Mouse (Mus musculus) liver, postnatal 0 days (tissue): Measurements from ENCODE around the gene Nup107. TPM values are rescaled to one million over a fixed set of nuclear protein-coding genes. Genes with fewer than 3 reads are reported as not detected.

Experiments used
- ATAC-seq: fragments of 200-750 bp; cut with Nextera tagmentation; 2 replicates; pipeline ENCODE4 v1.8.0; 2017; ENCODE audit warnings: mild to moderate bottlenecking, moderate library complexity
- DNase-seq: peaks from one replicate; pipeline ENCODE4 v3.0.0-alpha.2; 2016
- H3K27ac ChIP-seq: fragments of 300-500 bp; sonication (generic); 2 replicates; pipeline ENCODE4 v1.5.1; 2014; ENCODE audit warnings: antibody characterized with exemption, moderate library complexity, mild to moderate bottlenecking, low read depth
- H3K27me3 ChIP-seq: fragments of 300-500 bp; sonication (generic); 2 replicates; pipeline ENCODE4 v1.6.1; 2014; ENCODE audit warnings: low read length, control low read depth, mixed read lengths; ENCODE audit not compliant: insufficient read depth
- H3K36me3 ChIP-seq: fragments of 300-500 bp; sonication (generic); replicated peaks from 2 replicates; pipeline ENCODE4 v1.6.1; 2014; ENCODE audit warnings: mild to moderate bottlenecking, control low read depth, low read length, moderate library complexity, mixed read lengths; ENCODE audit not compliant: insufficient read depth
- H3K4me1 ChIP-seq: fragments of 300-500 bp; sonication (generic); 2 replicates; pipeline ENCODE4 v1.6.1; 2014; ENCODE audit warnings: antibody characterized with exemption, mild to moderate bottlenecking, control low read depth; ENCODE audit not compliant: insufficient read depth
- H3K4me2 ChIP-seq: fragments of 300-500 bp; sonication (generic); 2 replicates; pipeline ENCODE4 v1.6.1; 2014; ENCODE audit warnings: low read depth, mild to moderate bottlenecking, low read length, moderate library complexity, mixed read lengths
- H3K4me3 ChIP-seq: fragments of 300-500 bp; sonication (generic); 2 replicates; pipeline ENCODE4 v1.5.1; 2014; ENCODE audit warnings: low read depth, low read length
- H3K9ac ChIP-seq: fragments of 300-500 bp; sonication (generic); replicated peaks from 2 replicates; pipeline ENCODE4 v1.6.1; 2014; ENCODE audit warnings: mild to moderate bottlenecking, moderate library complexity
- H3K9me3 ChIP-seq: fragments of 300-500 bp; sonication (generic); 2 replicates; pipeline ENCODE4 v1.6.1; 2016; ENCODE audit warnings: mild to moderate bottlenecking, control low read depth, low read length, mixed read lengths
- CTCF ChIP-seq: sonication (generic); IDR thresholded peaks from 2 replicates; pipeline ENCODE4 v1.5.1; 2016; ENCODE audit warnings: antibody characterized with exemption, low read depth
- EP300 ChIP-seq: IDR thresholded peaks from 2 replicates; pipeline ENCODE4 v1.6.1; 2016; ENCODE audit warnings: antibody characterized with exemption, low read depth, mild to moderate bottlenecking
- WGBS: fragments of 180-500 bp; shearing (Covaris S2); extraction: QIAGEN DNeasy Blood & Tissue Kit; methylation state at CpG from one replicate; pipeline ENCODE4 v1.1.7; 2014; ENCODE audit not compliant: insufficient replicate concordance; 5-methylcytosine and 5-hydroxymethylcytosine counted together
- polyA plus RNA-seq: library from polyadenylated mRNA; unstranded; fragments of >200 nt; fragmentation: Nextera tagmentation; extraction: Ambion mirVana; gene quantifications from 2 replicates; pipeline ENCODE4 v1.2.1, GENCODE M21; 2015

Nup107 gene
- polyA plus RNA-seq, 1 experiment from 2014 or later, result 15.0 TPM

DNA sequence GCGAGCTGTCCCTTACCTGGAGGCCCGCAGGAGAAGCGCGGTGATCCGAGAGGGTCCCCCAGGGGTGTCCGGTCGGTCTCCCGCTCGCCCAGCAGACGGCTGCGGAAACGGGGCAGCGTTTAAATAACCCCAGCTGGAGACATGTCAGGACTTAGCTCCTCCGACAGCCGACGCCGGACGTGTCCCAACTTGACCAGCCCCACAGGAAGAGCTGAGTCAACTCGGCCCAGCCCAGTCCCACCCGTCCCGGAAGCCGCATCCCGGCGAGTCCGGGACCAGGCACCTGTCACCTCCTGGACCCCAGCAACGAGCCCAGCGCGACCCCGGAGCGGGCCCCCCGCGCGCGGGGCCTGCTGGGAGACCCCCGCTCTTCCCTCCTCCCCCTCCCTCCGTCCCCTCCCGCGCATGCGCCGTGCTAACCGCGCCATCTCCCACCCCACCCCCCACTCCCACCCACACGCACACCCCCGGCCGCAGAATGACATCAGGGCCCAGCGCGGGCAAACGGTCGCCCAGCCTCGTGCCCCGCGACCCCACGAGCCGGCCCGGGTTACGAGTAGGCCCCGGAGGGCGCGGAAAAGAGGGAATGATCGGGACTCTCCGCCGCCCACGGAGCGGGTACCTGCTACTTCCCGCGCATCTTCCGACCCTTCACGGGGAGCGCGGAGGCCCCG lies 82.4 kb downstream of the Nup107 start:
- Histone ChIP-seq H3K9ac (peak overlapping the region; percentile 96), H3K27ac (peak overlapping the region; percentile 98), H3K27me3 (no peaks in the 10 kb centered on the region), H3K4me3 (peak overlapping the region; percentile 88), H3K4me1 (peaks cover 23% of the 10 kb centered on the region), H3K9me3 (no peaks in the 10 kb centered on the region), H3K36me3 (peaks cover 27% of the 10 kb centered on the region), H3K4me2 (peak overlapping the region; percentile 72)
- TF ChIP-seq EP300 (no peak), CTCF (no peak)
- ATAC-seq (peak; percentile 71), DNase-seq (peak; percentile 86)
- under 1% methylated on average over 58 of the region's 71 CpGs for WGBS

DNA sequence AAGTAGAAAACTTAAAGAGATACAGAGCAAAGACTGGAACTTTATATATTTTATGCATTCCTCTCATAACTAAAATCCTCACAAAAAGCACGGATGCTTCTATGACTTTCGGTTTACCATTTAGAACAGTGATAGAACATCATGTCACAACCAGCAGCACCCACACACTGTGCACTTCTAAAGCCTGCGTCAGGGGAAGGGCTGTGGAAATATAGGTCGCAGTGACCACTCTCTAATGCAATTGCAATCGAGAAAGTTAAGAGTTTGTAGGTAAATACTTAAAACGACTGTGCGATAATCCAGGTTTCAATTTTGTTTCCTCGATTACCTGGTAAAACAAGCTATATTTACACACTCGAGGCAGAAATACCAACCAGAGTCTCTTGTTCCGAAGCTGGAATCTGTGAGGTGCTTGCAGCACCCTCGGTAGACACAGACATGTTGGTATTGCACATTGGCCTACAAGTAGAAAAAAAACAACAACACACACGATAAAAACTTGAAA lies 83.1 kb downstream of the Nup107 start:
- Histone ChIP-seq H3K9ac (peak overlapping the region; percentile 96), H3K4me2 (peak overlapping the region; percentile 72), H3K9me3 (no peaks in the 10 kb centered on the region), H3K4me1 (peaks cover 23% of the 10 kb centered on the region), H3K27ac (peak overlapping the region; percentile 98), H3K36me3 (peaks cover 30% of the 10 kb centered on the region), H3K4me3 (peak overlapping the region; percentile 88), H3K27me3 (no peaks in the 10 kb centered on the region)
- ATAC-seq (no peak), DNase-seq (no peak)
- no peak for TF ChIP-seq CTCF
- TF ChIP-seq EP300, result no peak
- 17% methylated on average over 12 of the region's 12 CpGs for WGBS

DNA sequence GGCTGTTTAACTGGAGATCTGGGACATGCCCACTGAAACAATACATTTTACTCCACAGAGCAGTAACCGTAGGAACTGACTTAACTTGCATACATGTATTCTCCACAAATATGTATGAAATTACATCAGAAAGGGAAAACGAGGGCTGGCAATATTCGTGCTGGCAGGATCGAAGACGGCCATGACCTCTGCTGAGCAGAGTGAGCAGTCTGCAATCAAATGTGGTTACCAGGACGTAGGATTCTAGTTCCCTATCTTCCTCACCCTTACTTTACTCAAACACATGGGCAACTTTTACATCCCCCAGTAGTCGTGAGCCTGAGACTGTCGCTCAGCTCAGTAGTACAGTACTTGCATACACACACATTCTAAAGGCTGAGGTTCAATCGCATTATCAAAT lies 83.6 kb downstream of the Nup107 start:
- H3K36me3 ChIP-seq, result peaks cover 31% of the 10 kb centered on the region
- H3K9me3 ChIP-seq, result no peaks in the 10 kb centered on the region
- H3K4me1 ChIP-seq, result peaks cover 23% of the 10 kb centered on the region
- H3K27me3 ChIP-seq, result no peaks in the 10 kb centered on the region
- ATAC-seq (no peak), DNase-seq (no peak)
- H3K4me2 ChIP-seq, result peak overlapping the region; percentile 72
- H3K27ac ChIP-seq, result peak overlapping the region; percentile 98; the same call in 1 of the 2 replicates
- TF ChIP-seq EP300, result no peak
- no peak for TF ChIP-seq CTCF
- peak overlapping the region; percentile 88 for H3K4me3 ChIP-seq
- 39% methylated on average over 9 of the region's 9 CpGs for WGBS
- H3K9ac ChIP-seq, result peak overlapping the region; percentile 96

DNA sequence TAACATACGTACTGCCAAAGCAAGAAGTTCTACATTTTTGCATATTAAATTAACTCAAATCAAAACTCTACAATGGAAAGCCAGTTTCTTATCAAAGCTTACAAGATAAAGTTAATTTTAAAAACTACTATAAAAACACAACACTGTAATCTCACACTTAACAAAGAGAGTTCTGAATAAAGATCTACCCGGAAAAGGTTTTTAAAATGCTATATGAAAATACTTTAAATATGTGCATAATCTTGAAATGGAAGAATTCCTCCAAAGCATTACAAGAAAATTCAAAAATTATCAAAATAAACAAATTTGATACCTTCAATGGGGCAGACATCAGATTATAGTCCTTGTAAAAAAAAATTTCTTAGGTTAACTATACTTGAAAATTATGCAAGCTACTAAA lies 84.1 kb downstream of the Nup107 start:
- no peak overlapping the region for H3K9ac ChIP-seq

DNA sequence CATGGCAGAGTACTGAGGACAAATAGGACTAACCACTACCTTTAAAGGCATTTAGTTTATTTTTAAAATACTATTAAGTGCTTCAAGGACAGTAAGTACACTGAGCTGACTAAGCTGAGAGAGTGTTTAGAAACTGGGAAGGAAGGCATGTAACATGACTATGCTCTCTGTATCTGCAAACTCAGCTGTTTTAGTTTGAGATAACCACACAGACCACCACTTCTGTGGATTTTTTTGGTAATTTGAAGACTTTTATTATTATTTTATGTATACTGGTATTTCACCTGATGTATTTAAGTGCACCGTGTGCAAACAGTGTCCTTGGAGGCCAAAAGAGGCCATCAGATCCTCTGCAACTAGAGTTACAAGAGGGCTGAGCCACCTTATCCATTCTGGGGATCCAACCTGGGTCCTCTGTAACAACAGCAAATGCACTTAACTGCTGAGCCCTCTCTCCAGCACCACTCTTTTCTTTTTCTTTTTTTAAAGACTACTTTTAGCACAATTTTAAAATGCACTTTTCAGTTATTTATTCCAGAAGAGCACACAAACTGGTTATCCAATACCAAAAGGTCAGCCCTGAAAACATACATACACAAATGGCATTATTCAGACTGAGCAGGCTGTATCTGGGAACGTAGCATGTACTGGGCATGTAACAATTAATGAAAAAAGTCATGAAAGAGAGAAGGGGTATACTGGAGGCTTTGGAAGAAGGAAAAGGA lies 85.2 kb downstream of the Nup107 start:
- Histone ChIP-seq H3K9ac (no peak overlapping the region), H3K9me3 (no peaks in the 10 kb centered on the region), H3K4me1 (peaks cover 23% of the 10 kb centered on the region), H3K36me3 (peaks cover 47% of the 10 kb centered on the region), H3K27ac (no peak overlapping the region), H3K4me3 (no peak overlapping the region), H3K4me2 (no peak overlapping the region), H3K27me3 (no peaks in the 10 kb centered on the region)
- 85% methylated on average over 2 of the region's 2 CpGs for WGBS
- no peak for DNase-seq
- no peak for ATAC-seq
- TF ChIP-seq CTCF (no peak), EP300 (no peak)

More for the DNA sequence above, 84.1 kb downstream of the Nup107 start:
- no peak for TF ChIP-seq CTCF
- TF ChIP-seq EP300, result no peak
- no peaks in the 10 kb centered on the region for H3K9me3 ChIP-seq
- peaks cover 36% of the 10 kb centered on the region for H3K36me3 ChIP-seq
- H3K4me1 ChIP-seq, result peaks cover 23% of the 10 kb centered on the region
- H3K27ac ChIP-seq, result no peak overlapping the region
- WGBS, result 88% methylated on average over 2 of the region's 2 CpGs
- no peaks in the 10 kb centered on the region for H3K27me3 ChIP-seq
- DNase-seq (no peak), ATAC-seq (no peak)
- peak overlapping the region; percentile 88; the same call in 1 of the 2 replicates for H3K4me3 ChIP-seq
- peak overlapping the region; percentile 72 for H3K4me2 ChIP-seq

DNA sequence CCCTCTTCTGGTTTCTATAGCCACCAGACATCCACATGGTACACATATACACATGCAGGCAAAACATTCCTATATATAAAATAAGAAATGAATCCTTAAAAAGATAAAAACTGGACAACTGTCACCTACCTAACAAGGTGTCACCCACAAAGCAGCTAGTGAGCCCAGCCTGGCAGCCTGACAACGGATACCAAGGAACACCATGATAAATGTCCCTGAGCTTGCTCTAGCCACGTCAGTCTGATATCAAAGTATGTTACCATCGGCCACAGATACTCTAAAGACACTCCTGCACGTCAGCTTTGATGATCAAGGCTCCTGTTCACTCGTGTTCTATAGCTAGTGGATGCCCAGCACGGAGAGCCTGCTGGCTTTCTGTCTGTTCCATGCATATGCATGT lies 86.1 kb downstream of the Nup107 start:
- ATAC-seq, result no peak

More for the DNA sequence above, 86.1 kb downstream of the Nup107 start:
- Histone ChIP-seq H3K4me1 (peaks cover 21% of the 10 kb centered on the region), H3K9me3 (no peaks in the 10 kb centered on the region), H3K36me3 (peaks cover 55% of the 10 kb centered on the region), H3K4me3 (no peak overlapping the region), H3K27ac (no peak overlapping the region), H3K27me3 (no peaks in the 10 kb centered on the region), H3K9ac (no peak overlapping the region), H3K4me2 (no peak overlapping the region)
- DNase-seq, result no peak
- TF ChIP-seq CTCF (no peak), EP300 (no peak)
- WGBS, result 89% methylated on average over 6 of the region's 6 CpGs
